Mouse (Mus musculus) heart, postnatal 0 days (tissue): ENCODE measurements around the gene Kat5.

Experiments used
- CTCF ChIP-seq: IDR thresholded peaks from 2 replicates; pipeline ENCODE4 v1.5.1; 2016; ENCODE audit warnings: antibody characterized with exemption, control low read depth, low read depth
- EP300 ChIP-seq: IDR thresholded peaks from 2 replicates; pipeline ENCODE4 v1.6.1; 2016; ENCODE audit warnings: antibody characterized with exemption, low read depth

GRCm38 (mm10) chr19:5553802-5554201 lies 56.2 kb downstream of the Kat5 start:
- TF ChIP-seq CTCF = no peak
- TF ChIP-seq EP300 = no peak
